Mouse (Mus musculus): ENCODE data around the gene Wipf1. TPM values are rescaled to one million over a fixed set of nuclear protein-coding genes. Genes with fewer than 3 reads are reported as not detected.

Wipf1 gene
- 1.8 and 4.3 TPM in 2 replicates for total RNA-seq (2014; rRNA removed)
- 2.1 and 2.4 TPM in 2 replicates for polyA plus RNA-seq (2015; fragmentation: Nextera tagmentation; extraction: Ambion mirVana)

- H3K27me3 ChIP-seq (ENCODE audit: insufficient read depth, low read length): 0 out of 2 replicates have a peak, but pooled peaks cover 7% of the 10 kb centered on the region
- peak within 1 kb of the TSS; percentile 50 for H3K9ac ChIP-seq (replicated peaks; ENCODE audit: low read length, poor library complexity, severe bottlenecking)
- ATAC-seq (ENCODE audit: low FRiP score) (peak; percentile 66), DNase-seq (ENCODE audit: low spot score) (peak; percentile 61)
- no peaks in the 10 kb centered on the region for H3K36me3 ChIP-seq (ENCODE audit: insufficient read depth, low read length)
- peak within 1 kb of the TSS; percentile 62 for H3K4me3 ChIP-seq (ENCODE audit: low read depth, low read length)
- 2% methylated on average over 55 of the region's 66 CpGs for WGBS
- H3K9me3 ChIP-seq (ENCODE audit: low read length): no peaks in the 10 kb centered on the region
- peak within 1 kb of the TSS; percentile 98 for H3K4me2 ChIP-seq (ENCODE audit: low read depth, low read length, poor library complexity, severe bottlenecking)
- H3K27ac ChIP-seq (ENCODE audit: low read depth, low read length): peak within 1 kb of the TSS; percentile 43; the same call in 1 of the 2 replicates
- TF ChIP-seq CTCF (IDR thresholded peaks at IDR 0.05): no peak
- H3K4me1 ChIP-seq (ENCODE audit: insufficient read depth, low read length): no peaks in the 10 kb centered on the region
Measured at GRCm38 (mm10) chr2:73529356-73530330, at the start of gene Wipf1. TSS of gene Wipf1 (minus strand) at chr2:73529734.

GRCm38 (mm10) chr2:73579168-73579567, 49.6 kb upstream of the Wipf1 start:
- Histone ChIP-seq H3K27me3 (ENCODE audit: insufficient read depth, low read length) (no peaks in the 10 kb centered on the region), H3K4me3 (ENCODE audit: low read depth, low read length) (no peak overlapping the region), H3K27ac (ENCODE audit: low read depth, low read length) (no peak overlapping the region), H3K9me3 (ENCODE audit: low read length) (no peaks in the 10 kb centered on the region), H3K4me1 (ENCODE audit: insufficient read depth, low read length) (no peaks in the 10 kb centered on the region), H3K36me3 (ENCODE audit: insufficient read depth, low read length) (no peaks in the 10 kb centered on the region), H3K9ac (replicated peaks; ENCODE audit: low read length, poor library complexity, severe bottlenecking) (no peak overlapping the region), H3K4me2 (ENCODE audit: low read depth, low read length, poor library complexity, severe bottlenecking) (no peak overlapping the region)
- ATAC-seq (ENCODE audit: low FRiP score): no peak
- no peak for DNase-seq (ENCODE audit: low spot score)
- TF ChIP-seq CTCF (IDR thresholded peaks at IDR 0.05): no peak
- 72% methylated on average over 5 of the region's 5 CpGs for WGBS

- H3K27ac ChIP-seq (ENCODE audit: low read depth, low read length): no peak overlapping the region
- H3K4me1 ChIP-seq (ENCODE audit: insufficient read depth, low read length): no peaks in the 10 kb centered on the region
- no peak overlapping the region for H3K4me2 ChIP-seq (ENCODE audit: low read depth, low read length, poor library complexity, severe bottlenecking)
- no peak for TF ChIP-seq CTCF (IDR thresholded peaks at IDR 0.05)
- 93% methylated on average over 6 of the region's 6 CpGs for WGBS
- no peaks in the 10 kb centered on the region for H3K36me3 ChIP-seq (ENCODE audit: insufficient read depth, low read length)
- H3K9ac ChIP-seq (replicated peaks; ENCODE audit: low read length, poor library complexity, severe bottlenecking): no peak overlapping the region
- H3K4me3 ChIP-seq (ENCODE audit: low read depth, low read length): no peak overlapping the region
- DNase-seq (ENCODE audit: low spot score) (no peak), ATAC-seq (ENCODE audit: low FRiP score) (no peak)
- no peaks in the 10 kb centered on the region for H3K9me3 ChIP-seq (ENCODE audit: low read length)
- H3K27me3 ChIP-seq (ENCODE audit: insufficient read depth, low read length): no peaks in the 10 kb centered on the region
Measured at GRCm38 (mm10) chr2:73574418-73574817, 44.9 kb upstream of the Wipf1 start.

GRCm38 (mm10) chr2:73573556-73573955, 44.0 kb upstream of the Wipf1 start:
- Histone ChIP-seq H3K4me2 (ENCODE audit: low read depth, low read length, poor library complexity, severe bottlenecking) (no peak overlapping the region), H3K27ac (ENCODE audit: low read depth, low read length) (no peak overlapping the region), H3K36me3 (ENCODE audit: insufficient read depth, low read length) (no peaks in the 10 kb centered on the region), H3K27me3 (ENCODE audit: insufficient read depth, low read length) (no peaks in the 10 kb centered on the region), H3K9me3 (ENCODE audit: low read length) (no peaks in the 10 kb centered on the region), H3K4me3 (ENCODE audit: low read depth, low read length) (no peak overlapping the region), H3K4me1 (ENCODE audit: insufficient read depth, low read length) (no peaks in the 10 kb centered on the region), H3K9ac (replicated peaks; ENCODE audit: low read length, poor library complexity, severe bottlenecking) (no peak overlapping the region)
- ATAC-seq (ENCODE audit: low FRiP score) (no peak), DNase-seq (ENCODE audit: low spot score) (no peak)
- 91% methylated on average over 4 of the region's 4 CpGs for WGBS
- TF ChIP-seq CTCF (IDR thresholded peaks at IDR 0.05): no peak

- Histone ChIP-seq H3K9me3 (ENCODE audit: low read length) (no peaks in the 10 kb centered on the region), H3K4me2 (ENCODE audit: low read depth, low read length, poor library complexity, severe bottlenecking) (peak overlapping the region; percentile 50), H3K36me3 (ENCODE audit: insufficient read depth, low read length) (no peaks in the 10 kb centered on the region), H3K4me3 (ENCODE audit: low read depth, low read length) (peak overlapping the region; percentile 25), H3K27me3 (ENCODE audit: insufficient read depth, low read length) (no peaks in the 10 kb centered on the region), H3K27ac (ENCODE audit: low read depth, low read length) (peak overlapping the region; percentile 55; the same call in 1 of the 2 replicates), H3K9ac (replicated peaks; ENCODE audit: low read length, poor library complexity, severe bottlenecking) (peak overlapping the region; percentile 34; the same call in 1 of the 2 replicates), H3K4me1 (ENCODE audit: insufficient read depth, low read length) (no peaks in the 10 kb centered on the region)
- DNase-seq (ENCODE audit: low spot score) (peak; percentile 97), ATAC-seq (ENCODE audit: low FRiP score) (peak; percentile 91)
- 17% methylated on average over 23 of the region's 23 CpGs for WGBS
- TF ChIP-seq CTCF (IDR thresholded peaks at IDR 0.05): peak; percentile 99
Measured at GRCm38 (mm10) chr2:73572539-73573372, 43.2 kb upstream of the Wipf1 start.
